Mouse (Mus musculus): ENCODE data around the gene H2-Ke6.

GRCm38 (mm10) chr17:34030861-34031326 lies 3.0 kb upstream of the H2-Ke6 start:
- TF ChIP-seq CTCF (IDR thresholded peaks at IDR 0.05; ENCODE audit: low read depth, low read length): peak; percentile 13; the same call in 1 of the 2 replicates
- no peak for TF ChIP-seq POLR2A (IDR thresholded peaks at IDR 0.05; ENCODE audit: extremely low read depth, insufficient read depth, low read length)

All from liver, adult 2 months (tissue).